Mouse (Mus musculus) liver, embryonic 13.5 days (tissue): ENCODE data around the gene Ubr4. TPM values are rescaled to one million over a fixed set of nuclear protein-coding genes. Genes with fewer than 3 reads are reported as not detected.

Experiments used
- ATAC-seq: fragments of 200-750 bp; cut with Nextera tagmentation; 2 replicates; pipeline ENCODE4 v1.8.0; 2017; ENCODE audit warnings: low read depth, mild to moderate bottlenecking, moderate number of reproducible peaks, moderate library complexity
- DNase-seq: peaks from one replicate; pipeline ENCODE4 v3.0.0; 2022
- H3K27ac ChIP-seq: fragments of 300-500 bp; sonication (generic); 2 replicates; pipeline ENCODE4 v1.5.1; 2015; ENCODE audit warnings: moderate library complexity, mild to moderate bottlenecking, inconsistent platforms
- H3K27me3 ChIP-seq: fragments of 300-500 bp; sonication (generic); 2 replicates; pipeline ENCODE4 v1.6.1; 2015; ENCODE audit warnings: mild to moderate bottlenecking, inconsistent platforms
- H3K36me3 ChIP-seq: fragments of 300-500 bp; sonication (generic); 2 replicates; pipeline ENCODE4 v1.6.1; 2015; ENCODE audit warnings: mild to moderate bottlenecking, inconsistent platforms
- H3K4me1 ChIP-seq: fragments of 300-500 bp; sonication (generic); replicated peaks from 2 replicates; pipeline ENCODE4 v1.6.1; 2015; ENCODE audit warnings: inconsistent platforms
- H3K4me2 ChIP-seq: fragments of 300-500 bp; sonication (generic); 2 replicates; pipeline ENCODE4 v1.6.1; 2015; ENCODE audit warnings: inconsistent platforms, mild to moderate bottlenecking, moderate library complexity
- H3K4me3 ChIP-seq: fragments of 300-500 bp; sonication (generic); replicated peaks from 2 replicates; pipeline ENCODE4 v1.5.1; 2015; ENCODE audit warnings: mild to moderate bottlenecking, inconsistent platforms
- H3K9ac ChIP-seq: fragments of 300-500 bp; sonication (generic); 2 replicates; pipeline ENCODE4 v1.6.1; 2015; ENCODE audit warnings: mild to moderate bottlenecking, inconsistent platforms
- H3K9me3 ChIP-seq: fragments of 300-500 bp; sonication (generic); replicated peaks from 2 replicates; pipeline ENCODE4 v1.6.1; 2016; ENCODE audit warnings: inconsistent platforms
- WGBS: fragments of 180-500 bp; shearing (Covaris S2); methylation state at CpG from one replicate; pipeline ENCODE4 v1.1.7; 2015; ENCODE audit not compliant: insufficient replicate concordance; 5-methylcytosine and 5-hydroxymethylcytosine counted together
- polyA plus RNA-seq: library from polyadenylated mRNA; unstranded; fragments of >200 nt; fragmentation: Nextera tagmentation; extraction: Ambion mirVana; gene quantifications from 2 replicates; pipeline ENCODE4 v1.2.1, GENCODE M21; 2015

The Ubr4 gene
- polyA plus RNA-seq, 1 experiment from 2014 or later, result 34.5 TPM

DNA sequence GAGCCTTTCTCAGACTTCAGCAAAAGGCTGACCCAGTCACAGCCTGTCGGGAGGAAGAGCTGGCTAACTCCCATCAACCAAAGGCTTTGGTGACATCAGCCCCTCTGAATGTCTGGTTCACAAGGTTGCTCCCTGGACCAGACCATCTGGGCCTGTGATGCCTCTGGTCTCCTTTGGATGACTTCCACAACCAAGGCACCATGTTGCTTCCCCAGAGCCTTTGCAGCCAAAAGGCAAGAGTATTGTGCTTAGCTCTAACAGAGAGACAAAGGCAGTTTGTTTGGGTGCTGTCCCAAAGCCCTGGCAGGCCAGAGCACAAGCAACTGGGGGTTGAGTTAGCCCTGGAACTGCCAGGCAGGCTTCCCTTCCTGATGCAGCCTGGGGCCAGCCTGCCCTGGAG is 137.5 kb downstream of the Ubr4 start:
- Histone ChIP-seq H3K9me3 (no peaks in the 10 kb centered on the region), H3K4me2 (no peak overlapping the region), H3K9ac (no peak overlapping the region), H3K27ac (no peak overlapping the region), H3K4me1 (0 out of 2 replicates have a peak, but pooled peaks cover 3% of the 10 kb centered on the region), H3K4me3 (no peak overlapping the region), H3K27me3 (no peaks in the 10 kb centered on the region), H3K36me3 (peaks cover 68% of the 10 kb centered on the region)
- 77% methylated on average over 1 of the region's 1 CpGs for WGBS
- ATAC-seq, result no peak
- no peak for DNase-seq

DNA sequence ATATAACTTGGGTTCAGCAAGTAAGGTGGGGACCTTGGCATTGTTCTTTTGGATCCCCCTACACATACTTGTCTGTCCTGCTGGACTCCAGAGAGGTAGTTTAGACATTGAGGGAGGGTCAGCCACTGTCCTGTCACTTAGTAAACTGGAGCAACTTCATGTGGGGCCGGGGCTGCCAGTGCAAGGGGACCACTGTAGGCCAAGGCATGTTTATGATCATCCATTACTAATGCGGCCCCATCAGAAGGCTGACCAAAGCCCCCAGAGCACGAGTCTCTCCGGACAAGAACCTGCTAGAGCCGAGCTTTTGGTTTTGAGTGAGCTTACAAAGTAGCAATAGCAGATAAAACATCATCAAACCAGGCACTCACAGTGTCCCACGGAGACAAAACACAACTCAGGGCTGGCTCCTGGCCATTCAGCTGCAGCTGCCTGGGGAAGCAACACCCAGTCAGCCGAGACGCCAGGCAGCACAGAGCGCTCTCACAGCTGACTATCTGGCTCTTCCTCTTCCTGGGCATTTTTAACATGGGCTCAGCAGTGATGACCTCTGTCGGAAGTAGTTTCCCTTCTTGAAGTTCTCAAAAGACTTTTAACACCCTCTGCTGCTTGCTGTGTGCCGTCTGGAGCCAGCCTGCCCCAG is 138.1 kb downstream of the Ubr4 start:
- no peak for ATAC-seq
- 83% methylated on average over 11 of the region's 11 CpGs for WGBS
- Histone ChIP-seq H3K4me3 (no peak overlapping the region), H3K9me3 (no peaks in the 10 kb centered on the region), H3K9ac (no peak overlapping the region), H3K27ac (no peak overlapping the region), H3K4me1 (0 out of 2 replicates have a peak, but pooled peaks cover 3% of the 10 kb centered on the region), H3K4me2 (no peak overlapping the region), H3K36me3 (peaks cover 62% of the 10 kb centered on the region), H3K27me3 (no peaks in the 10 kb centered on the region)
- no peak for DNase-seq

DNA sequence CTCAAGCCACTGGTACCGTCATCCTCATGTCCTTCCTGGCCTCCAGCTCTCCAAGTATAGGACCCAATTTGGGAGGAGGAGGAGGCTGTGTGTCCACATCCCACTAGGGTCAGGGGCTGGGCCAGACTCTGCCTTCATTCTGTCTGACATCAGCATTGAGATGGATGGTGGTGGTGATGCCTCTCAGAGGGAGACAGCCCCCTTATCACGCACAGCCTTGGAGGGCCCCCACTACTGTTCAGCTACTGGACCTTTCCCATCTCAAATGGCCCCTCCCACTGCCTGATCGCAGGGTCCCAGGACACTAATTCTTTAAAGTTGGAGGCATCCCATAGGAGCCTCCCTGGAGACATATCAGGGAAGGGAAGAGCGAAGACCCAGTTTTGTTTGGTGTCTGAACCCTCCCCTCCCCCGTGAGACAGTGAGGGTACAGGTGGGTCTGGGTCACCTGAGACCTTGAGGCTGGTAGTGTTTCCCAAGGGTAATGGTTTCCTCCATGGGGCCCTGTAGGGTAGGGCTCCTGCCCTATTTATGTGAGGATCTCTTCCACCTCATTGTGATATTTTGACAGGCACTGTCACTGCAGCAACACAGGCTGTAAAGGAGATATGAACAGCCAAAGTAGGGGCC is 139.2 kb downstream of the Ubr4 start:
- no peak overlapping the region for H3K4me2 ChIP-seq
- 83% methylated on average over 5 of the region's 5 CpGs for WGBS
- no peak overlapping the region for H3K4me3 ChIP-seq
- H3K27me3 ChIP-seq, result no peaks in the 10 kb centered on the region
- ATAC-seq (no peak), DNase-seq (no peak)
- H3K27ac ChIP-seq, result no peak overlapping the region
- no peaks in the 10 kb centered on the region for H3K9me3 ChIP-seq
- H3K4me1 ChIP-seq, result 0 out of 2 replicates have a peak, but pooled peaks cover 3% of the 10 kb centered on the region
- H3K36me3 ChIP-seq, result peaks cover 50% of the 10 kb centered on the region
- H3K9ac ChIP-seq, result no peak overlapping the region

DNA sequence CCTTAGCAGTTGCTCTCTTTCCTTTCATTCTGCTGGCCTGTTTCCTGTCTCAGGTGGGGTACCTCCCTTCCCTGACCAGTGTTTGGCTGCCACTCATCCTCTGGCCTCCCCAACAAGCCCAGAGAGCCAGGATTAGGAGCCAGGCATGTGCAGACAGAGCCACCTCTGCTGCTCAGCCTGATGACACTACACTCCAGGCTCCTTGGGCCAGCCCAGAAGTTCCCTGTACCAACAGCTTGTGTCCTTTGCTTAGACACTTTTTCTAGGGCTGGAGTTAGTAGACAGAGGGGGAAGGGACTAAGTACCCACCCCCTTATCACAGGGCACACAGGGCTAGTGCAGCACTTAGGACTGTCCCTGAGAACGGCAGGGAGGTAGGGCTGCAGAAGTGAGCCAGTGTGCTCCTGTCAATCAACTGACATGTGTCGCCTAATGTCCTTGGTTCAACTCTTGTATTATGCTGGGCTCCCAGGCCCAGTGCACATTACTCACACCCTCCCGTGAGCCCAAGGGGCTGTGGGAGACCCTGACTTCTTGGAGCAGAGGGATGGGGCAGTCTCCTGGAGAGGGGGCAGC is 139.9 kb downstream of the Ubr4 start:
- DNase-seq (no peak), ATAC-seq (peak; percentile 46)
- Histone ChIP-seq H3K27me3 (no peaks in the 10 kb centered on the region), H3K36me3 (peaks cover 44% of the 10 kb centered on the region), H3K27ac (no peak overlapping the region), H3K4me2 (no peak overlapping the region), H3K4me1 (0 out of 2 replicates have a peak, but pooled peaks cover 3% of the 10 kb centered on the region), H3K4me3 (no peak overlapping the region), H3K9me3 (no peaks in the 10 kb centered on the region), H3K9ac (no peak overlapping the region)
- 24% methylated on average over 3 of the region's 3 CpGs for WGBS

DNA sequence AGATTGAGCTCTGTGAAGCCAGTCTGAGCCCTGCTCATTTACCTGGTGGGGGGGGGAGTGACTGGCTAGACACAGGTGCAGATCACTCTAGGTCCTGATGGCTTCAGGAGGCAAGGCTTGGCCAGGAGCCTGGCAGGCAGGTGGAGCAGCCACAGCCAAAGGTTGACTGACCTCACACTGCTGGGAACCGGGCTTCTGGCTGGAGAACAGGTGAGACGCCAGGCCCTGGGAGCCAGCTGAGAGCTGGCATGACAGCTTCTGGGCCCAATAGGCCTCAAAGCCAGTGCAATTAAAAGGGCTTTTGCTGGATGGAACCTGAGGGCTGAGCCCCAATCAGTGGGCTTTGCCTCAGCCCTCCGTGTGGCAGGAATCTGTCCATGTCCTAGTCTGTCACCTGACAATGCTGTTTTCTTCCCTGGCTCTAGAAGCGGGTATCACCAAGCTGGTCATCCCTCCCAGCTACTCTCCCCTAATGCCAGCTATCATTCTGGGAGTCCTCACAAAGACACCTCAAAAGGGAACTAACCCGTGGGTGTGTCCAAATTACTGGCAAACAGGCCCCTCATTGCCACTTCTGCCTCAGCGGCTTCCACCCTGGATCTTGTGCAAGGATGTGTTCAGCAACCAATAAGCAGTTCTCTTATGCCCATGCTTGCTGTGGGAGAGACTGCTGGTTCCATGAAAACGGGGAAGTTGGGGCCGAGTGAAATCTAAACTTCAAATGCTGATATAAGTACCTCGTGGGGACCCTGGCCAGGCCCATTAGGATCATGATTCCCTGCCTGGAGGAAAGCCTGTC is 141.0 kb downstream of the Ubr4 start:
- peaks cover 33% of the 10 kb centered on the region for H3K36me3 ChIP-seq
- H3K4me1 ChIP-seq, result 0 out of 2 replicates have a peak, but pooled peaks cover 3% of the 10 kb centered on the region
- no peak for ATAC-seq
- H3K4me2 ChIP-seq, result no peak overlapping the region
- no peaks in the 10 kb centered on the region for H3K9me3 ChIP-seq
- H3K4me3 ChIP-seq, result no peak overlapping the region
- no peak overlapping the region for H3K27ac ChIP-seq
- no peak overlapping the region for H3K9ac ChIP-seq
- 37% methylated on average over 9 of the region's 9 CpGs for WGBS
- peak; percentile 15 for DNase-seq
- H3K27me3 ChIP-seq, result no peaks in the 10 kb centered on the region

DNA sequence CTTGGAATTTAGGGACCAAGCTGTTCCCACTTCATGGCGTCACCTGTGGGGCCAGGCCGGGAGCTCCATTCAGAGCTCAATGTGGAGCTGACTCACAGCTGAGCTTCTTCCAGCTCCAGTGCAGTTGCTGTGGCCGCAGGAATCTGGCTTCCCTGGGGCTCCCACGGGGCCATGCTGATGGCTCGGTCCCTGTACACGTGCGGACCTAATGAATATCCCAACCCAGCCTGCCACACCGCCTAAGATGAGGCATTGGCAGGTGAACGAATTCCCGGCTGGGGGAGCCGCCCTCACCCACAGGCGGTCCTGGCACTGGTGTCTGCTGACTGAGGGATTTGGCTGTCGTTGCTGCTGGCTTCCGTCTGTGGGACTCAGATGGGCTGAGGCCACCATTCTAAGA is 148.4 kb downstream of the Ubr4 start:
- ATAC-seq, result no peak
- H3K27me3 ChIP-seq, result no peaks in the 10 kb centered on the region
- WGBS, result 67% methylated on average over 14 of the region's 14 CpGs
- 0 out of 2 replicates have a peak, but pooled peaks cover 2% of the 10 kb centered on the region for H3K9me3 ChIP-seq
- H3K36me3 ChIP-seq, result no peaks in the 10 kb centered on the region
- H3K27ac ChIP-seq, result no peak overlapping the region
- no peak overlapping the region for H3K4me2 ChIP-seq
- no peak overlapping the region for H3K4me3 ChIP-seq
- H3K4me1 ChIP-seq, result no peaks in the 10 kb centered on the region
- DNase-seq, result no peak
- no peak overlapping the region for H3K9ac ChIP-seq

DNA sequence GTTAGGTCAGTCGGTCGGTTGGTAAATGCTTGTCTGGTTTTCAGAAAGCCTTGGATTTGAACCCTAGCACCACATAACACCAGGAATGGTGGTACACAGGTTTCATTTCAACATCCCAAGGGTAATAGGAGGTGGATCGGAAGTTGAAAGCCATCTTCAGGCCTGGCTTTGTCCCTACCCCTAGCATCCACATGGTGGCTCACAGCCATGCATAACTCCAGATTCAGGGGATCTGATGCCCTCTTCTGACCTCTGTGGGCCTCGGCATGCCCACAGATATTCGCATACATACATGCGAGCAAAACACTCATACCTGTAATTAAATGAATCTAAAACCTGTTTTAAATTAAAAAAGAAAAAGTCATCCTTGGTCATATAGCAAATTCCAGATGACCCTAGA is 149.3 kb downstream of the Ubr4 start:
- H3K4me3 ChIP-seq, result no peak overlapping the region
- no peak overlapping the region for H3K4me2 ChIP-seq
- H3K27ac ChIP-seq, result no peak overlapping the region
- no peaks in the 10 kb centered on the region for H3K36me3 ChIP-seq
- DNase-seq, result no peak
- H3K9ac ChIP-seq, result no peak overlapping the region
- H3K9me3 ChIP-seq, result 0 out of 2 replicates have a peak, but pooled peaks cover 2% of the 10 kb centered on the region
- WGBS, result 66% methylated on average over 6 of the region's 6 CpGs
- H3K4me1 ChIP-seq, result no peaks in the 10 kb centered on the region
- no peaks in the 10 kb centered on the region for H3K27me3 ChIP-seq
- no peak for ATAC-seq

DNA sequence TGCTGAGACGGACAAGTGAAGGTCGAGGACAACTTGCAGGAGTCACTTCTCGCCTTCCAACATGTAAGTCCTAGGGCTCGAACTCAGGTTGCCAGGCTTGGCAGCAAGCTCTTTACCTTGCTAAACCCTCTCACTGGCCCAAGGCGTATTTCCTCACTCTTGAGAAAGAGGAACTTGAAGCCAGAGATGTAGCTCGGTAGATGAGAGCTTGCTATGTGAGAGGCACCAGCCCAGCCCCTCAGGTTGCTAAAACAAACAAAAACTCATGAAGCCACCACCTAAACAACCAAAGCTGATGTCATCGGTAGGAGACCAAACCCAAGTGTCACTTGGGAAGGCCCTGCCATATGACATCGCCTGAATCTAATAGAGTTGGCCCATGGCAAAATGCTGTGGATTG is 151.5 kb downstream of the Ubr4 start:
- H3K27me3 ChIP-seq, result no peaks in the 10 kb centered on the region
- no peak overlapping the region for H3K9ac ChIP-seq
- no peak overlapping the region for H3K27ac ChIP-seq
- DNase-seq, result no peak
- H3K9me3 ChIP-seq, result 0 out of 2 replicates have a peak, but pooled peaks cover 2% of the 10 kb centered on the region
- WGBS, result 59% methylated on average over 8 of the region's 8 CpGs
- H3K4me1 ChIP-seq, result no peaks in the 10 kb centered on the region
- no peak overlapping the region for H3K4me2 ChIP-seq
- ATAC-seq, result no peak
- H3K4me3 ChIP-seq, result no peak overlapping the region
- H3K36me3 ChIP-seq, result no peaks in the 10 kb centered on the region

DNA sequence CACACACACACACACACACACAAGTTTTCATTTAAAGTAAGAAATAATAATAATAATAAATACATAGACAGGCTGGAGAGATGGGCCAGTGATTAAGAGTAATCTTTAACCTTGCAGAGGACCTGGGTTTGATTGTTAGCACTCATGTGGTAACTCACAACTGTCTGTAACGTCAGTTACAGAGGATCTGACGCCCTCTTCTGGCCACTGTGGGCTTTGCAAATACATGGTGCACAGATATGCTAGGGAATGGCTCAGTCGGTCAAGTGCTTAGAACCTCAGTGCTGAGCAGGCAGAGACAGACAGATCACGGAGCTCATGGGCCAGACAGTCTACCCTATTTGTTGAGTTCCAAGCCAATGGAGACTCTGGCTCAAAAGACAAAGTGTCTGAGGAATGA is 153.3 kb downstream of the Ubr4 start:
- Histone ChIP-seq H3K4me2 (no peak overlapping the region), H3K9me3 (0 out of 2 replicates have a peak, but pooled peaks cover 2% of the 10 kb centered on the region), H3K4me3 (no peak overlapping the region), H3K4me1 (no peaks in the 10 kb centered on the region), H3K36me3 (no peaks in the 10 kb centered on the region), H3K27me3 (no peaks in the 10 kb centered on the region), H3K27ac (no peak overlapping the region), H3K9ac (no peak overlapping the region)
- WGBS, result 61% methylated on average over 4 of the region's 4 CpGs
- no peak for DNase-seq
- no peak for ATAC-seq

DNA sequence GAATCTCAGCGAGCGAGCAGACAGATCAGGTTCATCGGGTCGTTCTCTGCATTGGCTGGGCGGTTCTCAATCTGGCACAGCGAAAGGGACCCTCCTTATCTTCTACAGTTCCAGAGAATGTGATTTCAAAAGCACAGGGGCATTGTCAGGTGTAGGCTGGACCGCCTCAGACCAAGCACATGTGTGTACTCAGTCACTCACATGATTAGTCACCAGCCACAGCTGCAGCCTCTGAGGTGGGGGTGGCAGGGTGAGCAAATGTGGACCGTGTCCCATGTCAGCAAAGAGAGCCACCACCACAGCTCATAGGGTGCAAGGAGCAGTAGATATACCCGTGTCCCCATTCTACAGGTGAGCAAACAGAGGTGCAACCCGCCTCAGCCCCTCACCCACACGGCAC is 154.3 kb downstream of the Ubr4 start:
- H3K9ac ChIP-seq, result no peak overlapping the region
- H3K27ac ChIP-seq, result no peak overlapping the region
- H3K4me3 ChIP-seq, result no peak overlapping the region
- no peak for DNase-seq
- WGBS, result 73% methylated on average over 11 of the region's 11 CpGs
- ATAC-seq, result no peak
- no peaks in the 10 kb centered on the region for H3K4me1 ChIP-seq
- H3K4me2 ChIP-seq, result no peak overlapping the region
- H3K36me3 ChIP-seq, result no peaks in the 10 kb centered on the region
- H3K9me3 ChIP-seq, result 0 out of 2 replicates have a peak, but pooled peaks cover 2% of the 10 kb centered on the region
- no peaks in the 10 kb centered on the region for H3K27me3 ChIP-seq

DNA sequence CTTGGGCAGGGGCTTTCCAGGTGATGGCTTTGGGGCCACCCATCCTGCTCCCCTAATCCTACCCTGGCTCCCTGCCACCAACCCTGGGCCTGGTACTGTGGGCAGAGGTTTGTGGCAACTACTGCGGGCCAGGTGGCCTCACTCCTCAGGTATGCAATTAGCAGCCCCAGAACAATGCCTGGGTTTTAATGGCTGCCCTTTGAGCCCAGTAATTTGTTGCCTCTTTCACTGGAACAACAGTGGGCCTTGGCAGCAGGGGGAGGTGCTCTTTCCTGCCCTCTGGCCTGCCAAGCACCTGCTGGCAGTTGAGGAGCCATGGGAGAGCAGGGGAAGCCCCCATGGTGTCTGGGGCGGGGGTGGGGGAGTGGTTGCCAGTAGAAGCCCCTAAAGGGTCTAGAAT is 156.7 kb downstream of the Ubr4 start:
- H3K27me3 ChIP-seq, result no peaks in the 10 kb centered on the region
- H3K36me3 ChIP-seq, result no peaks in the 10 kb centered on the region
- peaks cover 8% of the 10 kb centered on the region for H3K4me1 ChIP-seq
- H3K9ac ChIP-seq, result no peak overlapping the region
- 0 out of 2 replicates have a peak, but pooled peaks cover 2% of the 10 kb centered on the region for H3K9me3 ChIP-seq
- no peak for ATAC-seq
- 55% methylated on average over 2 of the region's 2 CpGs for WGBS
- H3K27ac ChIP-seq, result no peak overlapping the region
- no peak for DNase-seq
- H3K4me3 ChIP-seq, result no peak overlapping the region
- H3K4me2 ChIP-seq, result no peak overlapping the region
